Mouse (Mus musculus) kidney, postnatal 14 days (tissue): ENCODE measurements at regions not wholly inside any gene's neighbourhood (a gene's known extent, or its start where the extent isn't known, plus 50 kb on each side); places are given as distances from the start of the nearest gene placed in this dataset.

ENCODE experiments used
- DNase-seq: peaks from one replicate; pipeline ENCODE4 v3.0.0; 2022; ENCODE audit warnings: mixed read lengths

- no peak for DNase-seq
Measured at GRCm38 (mm10) chr11:85966207-85966606, 80.0 kb downstream of the Tbx4 start.

- DNase-seq, result no peak
Measured at GRCm38 (mm10) chr11:85970287-85970686, 84.1 kb downstream of the Tbx4 start.

- DNase-seq, result peak; percentile 75
Measured at GRCm38 (mm10) chr11:85972385-85972784, 86.2 kb downstream of the Tbx4 start.

- peak; percentile 30 for DNase-seq
Measured at GRCm38 (mm10) chr11:85973736-85974135, 87.5 kb downstream of the Tbx4 start.

GRCm38 (mm10) chr11:85976693-85977434 lies 90.6 kb downstream of the Tbx4 start:
- DNase-seq, result no peak

- DNase-seq, result peak; percentile 19
Measured at GRCm38 (mm10) chr11:85980388-85980787, 94.2 kb downstream of the Tbx4 start.

- DNase-seq, result no peak
Measured at GRCm38 (mm10) chr11:85981561-85981960, 95.3 kb downstream of the Tbx4 start.

GRCm38 (mm10) chr11:85986338-85986737 lies 100.1 kb downstream of the Tbx4 start:
- no peak for DNase-seq

- DNase-seq, result no peak
Measured at GRCm38 (mm10) chr11:85987181-85987580, 101.0 kb downstream of the Tbx4 start.

- DNase-seq, result no peak
Measured at GRCm38 (mm10) chr11:85989536-85989935, 103.3 kb downstream of the Tbx4 start.

- peak; percentile 60 for DNase-seq
Measured at GRCm38 (mm10) chr11:85989940-85990493, 103.8 kb downstream of the Tbx4 start.

- DNase-seq, result peak; percentile 61
Measured at GRCm38 (mm10) chr11:85995318-85996095, 109.3 kb downstream of the Tbx4 start.

- peak; percentile 47 for DNase-seq
Measured at GRCm38 (mm10) chr11:85996686-85997085, 110.5 kb downstream of the Tbx4 start.

- DNase-seq, result no peak
Measured at GRCm38 (mm10) chr11:86003341-86003740, 117.1 kb downstream of the Tbx4 start.

GRCm38 (mm10) chr11:86005284-86005683 lies 119.1 kb downstream of the Tbx4 start:
- DNase-seq, result no peak

- DNase-seq, result no peak
Measured at GRCm38 (mm10) chr11:86005899-86006445, 119.8 kb downstream of the Tbx4 start.

- no peak for DNase-seq
Measured at GRCm38 (mm10) chr11:86006859-86007258, 120.6 kb downstream of the Tbx4 start.
